Mouse (Mus musculus) T-cell, adult 2 months (primary cell): ENCODE data around the gene Olfr615.
"Not testable (repeated sequence)": the region's sequence is repeated elsewhere in the genome, so short reads cannot be mapped to it uniquely, and the experiment has no call there.

Experiments
- DNase-seq: peaks from one replicate; pipeline ENCODE4 v3.0.0; 2022; ENCODE audit warnings: low spot score

The Olfr615 gene

DNA sequence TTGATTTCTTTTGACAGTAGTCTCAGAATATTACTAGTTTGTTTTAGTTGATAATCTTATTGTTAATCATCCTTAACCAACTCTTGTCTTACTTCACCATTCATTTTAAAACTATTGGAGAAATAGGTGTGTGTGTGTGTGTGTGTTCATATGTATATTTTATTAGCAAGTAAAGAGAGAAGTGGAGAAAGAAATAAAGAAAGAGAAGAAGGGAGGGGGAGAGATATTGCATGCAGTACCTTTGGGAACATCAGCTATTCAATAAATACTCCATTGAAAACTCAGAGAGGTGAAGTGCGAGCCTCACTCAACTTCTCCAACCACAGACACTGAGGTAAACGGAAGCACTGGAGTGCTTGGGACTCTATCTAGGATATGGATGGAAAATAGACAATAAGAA lies at the start of gene Olfr615:
Gene Olfr615, plus strand, starts transcription at position 301 of the 400 bp plus-strand sequence.
- no peak for DNase-seq

DNA sequence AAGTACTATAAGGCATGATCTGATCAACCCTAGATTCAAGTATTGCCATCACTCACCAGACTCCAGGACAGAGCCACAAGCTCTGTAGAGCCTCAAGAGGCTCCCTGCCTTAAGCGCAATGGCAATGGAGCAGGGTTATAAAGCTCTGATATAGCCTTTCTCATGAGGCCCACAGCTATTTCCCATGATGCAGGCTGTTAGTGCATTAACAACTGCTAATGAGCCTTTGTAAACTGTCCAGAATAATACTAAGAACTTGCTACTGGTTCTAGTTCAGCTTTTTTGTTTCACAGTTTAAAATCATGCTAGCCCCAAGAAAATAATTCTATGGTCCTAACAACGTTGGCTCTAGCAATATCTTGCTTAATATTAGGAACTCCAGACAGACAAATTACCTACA lies 43.9 kb upstream of the Olfr615 start, which contains the start of gene Olfr610:
Gene Olfr610, minus strand, starts transcription at position 101 of the 400 bp plus-strand sequence.
- no peak for DNase-seq

GRCm38 (mm10) chr7:103520746-103521145 lies 35.1 kb upstream of the Olfr615 start, which contains the start of gene Olfr611:
Gene Olfr611, minus strand, starts transcription at chr7:103520846.
- DNase-seq, result not testable (repeated sequence)

DNA sequence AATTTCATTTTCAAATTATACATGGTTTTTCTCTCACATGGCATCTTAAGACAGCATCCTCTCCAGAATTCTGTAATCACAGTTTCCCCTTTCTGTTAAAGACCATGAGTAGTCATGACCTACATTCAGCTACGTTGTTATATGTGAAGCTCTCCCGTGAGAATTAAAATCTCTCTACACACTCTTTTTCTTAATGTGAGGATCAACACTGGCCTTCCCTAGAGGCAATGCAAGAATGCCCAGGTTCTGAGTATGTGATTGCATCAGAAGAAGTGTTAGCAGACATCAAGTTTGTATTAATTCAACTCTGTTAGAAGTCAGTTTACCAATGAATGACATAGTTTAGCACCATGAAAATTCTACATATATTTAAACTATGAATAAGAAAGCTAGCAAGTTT lies 13.3 kb upstream of the Olfr615 start, which contains the start of gene Olfr612:
Gene Olfr612, minus strand, starts transcription at position 101 of the 400 bp plus-strand sequence.
- DNase-seq, result not testable (repeated sequence)

- no peak for DNase-seq
Observed at GRCm38 (mm10) chr7:103547774-103548173, 8.1 kb upstream of the Olfr615 start, which contains the start of gene Olfr613. Gene Olfr613, plus strand, starts transcription at chr7:103548074.

GRCm38 (mm10) chr7:103569043-103569442 lies 13.2 kb downstream of the Olfr615 start, which contains the start of gene Olfr616:
Gene Olfr616, minus strand, starts transcription at chr7:103569143.
- no peak for DNase-seq

- DNase-seq, result no peak
Observed at GRCm38 (mm10) chr7:103572761-103573160, 16.9 kb downstream of the Olfr615 start, which contains the start of gene Olfr617. Gene Olfr617, plus strand, starts transcription at chr7:103573061.

- no peak for DNase-seq
Observed at GRCm38 (mm10) chr7:103589803-103590202, 33.9 kb downstream of the Olfr615 start, which contains the start of gene Olfr618. Gene Olfr618, plus strand, starts transcription at chr7:103590103.

- DNase-seq, result no peak
Observed at GRCm38 (mm10) chr7:103600275-103600674, 44.4 kb downstream of the Olfr615 start, which contains the start of gene Olfr619. Gene Olfr619, plus strand, starts transcription at chr7:103600575.

- DNase-seq, result no peak
Observed at GRCm38 (mm10) chr7:103607425-103607824, 51.5 kb downstream of the Olfr615 start.

DNA sequence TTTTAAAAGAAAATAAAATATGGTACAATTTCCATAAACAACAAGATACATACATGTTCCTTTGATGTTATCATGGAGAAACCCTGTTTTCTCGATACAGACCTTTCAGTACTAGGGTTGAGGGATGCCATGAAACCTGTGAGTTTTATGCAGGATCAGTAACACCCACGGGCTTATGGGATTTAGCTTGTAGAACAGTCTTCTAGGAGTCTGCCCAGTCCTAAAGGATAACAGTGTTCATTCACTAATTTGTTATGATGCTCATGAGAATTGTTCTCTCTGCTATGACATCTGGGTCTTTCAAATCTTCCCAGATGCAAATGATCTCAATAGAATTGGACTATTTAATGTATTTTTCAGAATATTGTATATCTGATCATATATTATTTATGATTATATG lies 56.6 kb downstream of the Olfr615 start, which contains the start of gene Olfr620:
Gene Olfr620, minus strand, starts transcription at position 101 of the 400 bp plus-strand sequence.
- DNase-seq, result no peak
